Mouse (Mus musculus): ENCODE results near the gene Gm14137.

DNA sequence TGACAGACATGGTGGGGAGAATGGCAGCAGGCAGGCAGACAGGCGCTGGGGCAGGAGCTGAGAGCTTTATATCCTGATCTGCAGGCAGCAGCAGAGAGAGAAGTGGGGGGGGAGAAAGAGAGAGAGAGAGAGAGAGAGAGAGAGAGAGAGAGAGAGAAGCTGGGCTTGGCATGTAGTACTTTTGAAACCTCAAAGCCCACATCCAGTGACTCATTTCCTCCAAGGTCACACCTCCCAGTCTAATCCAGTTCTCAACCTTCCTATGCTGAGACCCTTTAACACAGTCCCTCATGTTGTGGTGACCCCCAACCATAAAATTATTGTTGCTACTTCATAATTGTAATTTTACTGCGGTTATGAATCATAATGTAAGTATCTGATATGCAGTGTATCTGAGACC, 4.0 kb upstream of the Gm14137 start:
- TF ChIP-seq CTCF (IDR thresholded peaks at IDR 0.05; ENCODE audit: borderline replicate concordance, insufficient read depth, low read length) (no peak), POLR2A (IDR thresholded peaks at IDR 0.05; ENCODE audit: low read depth, low read length) (no peak)

Data from embryonic fibroblast, embryonic 13.5 days (primary cell).